Mouse (Mus musculus) G1E (cell line): ENCODE measurements around the gene Deup1. TPM values are rescaled to one million over a fixed set of nuclear protein-coding genes. Genes with fewer than 3 reads are reported as not detected.

Experiments
- ATAC-seq: 2 replicates; pipeline ENCODE4 v1.8.0; 2016; ENCODE audit warnings: mild to moderate bottlenecking; ENCODE audit not compliant: insufficient number of reproducible peaks, poor library complexity, low FRiP score, severe bottlenecking; ENCODE audit errors: extremely low read depth
- DNase-seq: peaks from one replicate; pipeline ENCODE4 v3.0.0; 2012; ENCODE audit warnings: low spot score
- H3K27me3 ChIP-seq: 2 replicates; pipeline ENCODE4 v1.6.1; 2012; ENCODE audit warnings: mild to moderate bottlenecking, low read length, inconsistent platforms; ENCODE audit not compliant: insufficient read depth
- H3K36me3 ChIP-seq: replicated peaks from 2 replicates; pipeline ENCODE3; 2012; ENCODE audit warnings: mild to moderate bottlenecking, inconsistent platforms
- H3K4me1 ChIP-seq: 2 replicates; pipeline ENCODE4 v1.6.1; 2012; ENCODE audit warnings: low read depth, low read length, inconsistent platforms, mixed read lengths; ENCODE audit not compliant: insufficient read depth
- H3K4me3 ChIP-seq: 2 replicates; pipeline ENCODE4 v1.5.1; 2012; ENCODE audit warnings: low read depth, mild to moderate bottlenecking, inconsistent platforms, low read length, moderate library complexity, mixed read lengths
- H3K9me3 ChIP-seq: replicated peaks from 2 replicates; pipeline ENCODE4 v1.6.1; 2012; ENCODE audit warnings: inconsistent platforms
- CTCF ChIP-seq: IDR thresholded peaks from 2 replicates; pipeline ENCODE4 v1.5.1; 2012; ENCODE audit warnings: low read depth, low read length, inconsistent platforms, mixed read lengths
- GATA1 ChIP-seq: IDR thresholded peaks from 2 replicates; pipeline ENCODE4 v1.6.1; 2012; ENCODE audit warnings: borderline replicate concordance, low read length, inconsistent platforms, mixed read lengths
- GATA2 ChIP-seq: IDR thresholded peaks from 2 replicates; pipeline ENCODE4 v1.6.1; 2012; ENCODE audit warnings: low read depth, low read length, inconsistent platforms, borderline replicate concordance
- POLR2AphosphoS5 ChIP-seq: IDR thresholded peaks from 2 replicates; pipeline ENCODE4 v1.6.1; 2012; ENCODE audit warnings: low read depth, low read length, inconsistent platforms; ENCODE audit not compliant: insufficient replicate concordance
- TAL1 ChIP-seq: conservative IDR thresholded peaks from 2 replicates; pipeline ENCODE4 v1.6.1; 2012; ENCODE audit warnings: low read depth, low read length, inconsistent platforms, mixed read lengths
- polyA plus RNA-seq: library from polyadenylated mRNA; stranded (reverse); fragments of >175 nt; gene quantifications from 2 replicates; pipeline ENCODE4 v1.2.3, GENCODE M21; 2012
- total RNA-seq, 2 experiments: library from RNA; stranded (forward) in 1 of 2; stranded (reverse) in 1 of 2; fragments of 200-1000 nt in 1 of 2; fragments of >200 nt in 1 of 2; fragmentation: Nextera tagmentation in 1 of 2; gene quantifications; 2 replicates each; pipeline ENCODE4 v1.2.3; 2014 to 2017

Gene Deup1
- total and polyA plus RNA-seq, 3 experiments = 0.11 TPM; not detected in 2

GRCm38 (mm10) chr9:15658236-15658785 lies 30.6 kb upstream of the Deup1 start:
- ATAC-seq (no peak), DNase-seq (no peak)
- Histone ChIP-seq H3K36me3 (no peaks in the 10 kb centered on the region), H3K27me3 (no peaks in the 10 kb centered on the region), H3K9me3 (no peaks in the 10 kb centered on the region), H3K4me3 (no peak overlapping the region), H3K4me1 (no peaks in the 10 kb centered on the region)
- TF ChIP-seq GATA2 (no peak), POLR2AphosphoS5 (no peak), GATA1 (no peak), CTCF (no peak), TAL1 (no peak)

DNA sequence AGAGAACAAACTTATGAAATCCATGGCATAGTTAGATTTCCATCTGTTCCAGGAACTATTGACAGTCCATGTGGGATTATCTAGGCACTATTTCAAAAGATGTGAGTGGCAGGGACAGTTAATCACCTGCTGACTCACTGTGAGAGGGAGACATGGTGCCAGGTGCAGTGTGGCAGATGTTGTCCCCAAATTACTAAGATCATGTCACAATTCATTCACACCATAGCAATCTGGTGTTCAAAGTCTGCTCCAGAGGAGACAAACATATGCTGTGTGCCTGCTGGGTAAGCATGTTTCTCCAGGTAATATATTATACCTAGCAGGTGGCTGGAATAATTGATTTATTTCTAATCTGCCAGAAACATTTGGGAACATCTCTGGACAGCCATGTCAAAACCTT lies 25.3 kb upstream of the Deup1 start:
- Histone ChIP-seq H3K36me3 (no peaks in the 10 kb centered on the region), H3K4me3 (no peak overlapping the region), H3K4me1 (no peaks in the 10 kb centered on the region), H3K9me3 (no peaks in the 10 kb centered on the region), H3K27me3 (no peaks in the 10 kb centered on the region)
- TF ChIP-seq CTCF (no peak), POLR2AphosphoS5 (no peak), GATA1 (no peak), GATA2 (no peak), TAL1 (no peak)
- ATAC-seq (no peak), DNase-seq (no peak)

GRCm38 (mm10) chr9:15649977-15650376 lies 22.2 kb upstream of the Deup1 start:
- DNase-seq (no peak), ATAC-seq (no peak)
- H3K4me3 ChIP-seq = no peak overlapping the region

GRCm38 (mm10) chr9:15627384-15627783 lies 349 bp downstream of the Deup1 start:
- H3K4me1 ChIP-seq = no peaks in the 10 kb centered on the region
- DNase-seq = no peak
- H3K9me3 ChIP-seq = no peaks in the 10 kb centered on the region
- ATAC-seq = no peak
- no peaks in the 10 kb centered on the region for H3K36me3 ChIP-seq
- TF ChIP-seq CTCF (no peak), GATA2 (no peak), GATA1 (no peak), TAL1 (no peak)
- no peak overlapping the region for H3K4me3 ChIP-seq
- H3K27me3 ChIP-seq = no peaks in the 10 kb centered on the region

More at GRCm38 (mm10) chr9:15649977-15650376, 22.2 kb upstream of the Deup1 start:
- no peak for TF ChIP-seq TAL1
- TF ChIP-seq POLR2AphosphoS5 = no peak
- TF ChIP-seq GATA1 = no peak
- TF ChIP-seq GATA2 = no peak
- TF ChIP-seq CTCF = no peak
- no peaks in the 10 kb centered on the region for H3K27me3 ChIP-seq
- H3K9me3 ChIP-seq = no peaks in the 10 kb centered on the region
- no peaks in the 10 kb centered on the region for H3K36me3 ChIP-seq
- H3K4me1 ChIP-seq = no peaks in the 10 kb centered on the region

DNA sequence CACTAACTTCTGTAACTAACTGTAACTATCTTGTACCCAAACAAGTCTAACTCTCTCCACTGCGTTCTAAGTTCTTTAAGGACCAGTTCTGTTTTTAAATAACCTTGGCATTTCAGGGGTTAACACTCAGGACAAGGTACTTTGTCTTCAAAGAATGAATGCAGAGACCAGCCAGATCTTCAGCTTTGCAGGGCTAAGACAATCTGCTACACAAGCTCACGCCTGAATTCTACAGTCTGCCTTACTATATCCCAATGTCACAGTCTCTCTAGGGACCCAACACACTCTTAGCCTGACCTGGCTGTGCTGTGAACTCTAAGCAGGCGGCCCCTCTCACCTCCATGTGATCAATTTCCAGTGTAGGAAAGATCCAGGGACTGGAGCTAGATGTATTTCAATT lies 3.0 kb downstream of the Deup1 start:
- Histone ChIP-seq H3K36me3 (no peaks in the 10 kb centered on the region), H3K4me1 (no peaks in the 10 kb centered on the region), H3K9me3 (no peaks in the 10 kb centered on the region), H3K27me3 (no peaks in the 10 kb centered on the region), H3K4me3 (no peak overlapping the region)
- TF ChIP-seq GATA1 (no peak), CTCF (no peak), TAL1 (no peak), POLR2AphosphoS5 (no peak), GATA2 (no peak)
- no peak for ATAC-seq
- DNase-seq = no peak

DNA sequence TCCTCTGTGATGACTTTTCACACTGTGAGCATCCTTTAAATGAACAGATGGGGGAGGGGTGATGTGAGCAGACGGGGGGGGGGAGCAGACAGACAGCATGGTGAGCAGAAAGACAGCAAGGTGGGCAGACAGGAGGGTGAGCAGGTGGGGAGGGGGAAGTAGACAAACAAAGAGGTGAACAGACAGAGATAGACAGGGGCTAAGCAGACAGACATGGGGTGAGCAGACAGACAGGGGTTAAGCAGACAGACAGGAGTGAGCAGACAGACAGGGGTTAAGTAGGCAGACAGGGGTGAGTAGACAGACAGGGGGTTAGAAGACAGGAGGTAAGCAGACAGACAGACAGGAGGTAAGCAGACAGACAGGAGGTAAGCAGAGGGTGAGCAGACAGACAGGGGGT lies 8.0 kb downstream of the Deup1 start:
- Histone ChIP-seq H3K27me3 (no peaks in the 10 kb centered on the region), H3K4me3 (no peak overlapping the region), H3K4me1 (no peaks in the 10 kb centered on the region), H3K36me3 (no peaks in the 10 kb centered on the region), H3K9me3 (no peaks in the 10 kb centered on the region)
- ATAC-seq (no peak), DNase-seq (no peak)
- no peak for TF ChIP-seq CTCF
- no peak for TF ChIP-seq TAL1
- TF ChIP-seq POLR2AphosphoS5 = no peak
- no peak for TF ChIP-seq GATA2
- no peak for TF ChIP-seq GATA1
